Mouse (Mus musculus) spleen, adult 2 months (tissue): ENCODE measurements at regions not wholly inside any gene's neighbourhood (a gene's known extent, or its start where the extent isn't known, plus 50 kb on each side); places are given as distances from the start of the nearest gene placed in this dataset.

Experiments
- DNase-seq, 2 experiments: peaks; one replicate each; pipeline versions ENCODE4 v3.0.0 to v3.0.0-alpha.2; 2012 to 2021; ENCODE audit warnings: low spot score in 2 of 2, low read depth in 1 of 2
- H3K27ac ChIP-seq: fragments of 200-500 bp; 2 replicates; pipeline ENCODE4 v1.5.1; 2012; ENCODE audit warnings: low read length, inconsistent platforms; ENCODE audit not compliant: insufficient read depth
- H3K27me3 ChIP-seq: fragments of 200-500 bp; 2 replicates; pipeline ENCODE4 v1.6.1; 2012; ENCODE audit warnings: mild to moderate bottlenecking, moderate library complexity, low read length, inconsistent platforms; ENCODE audit not compliant: control insufficient read depth, insufficient read depth
- H3K36me3 ChIP-seq: fragments of 200-500 bp; 2 replicates; pipeline ENCODE4 v1.6.1; 2012; ENCODE audit warnings: mild to moderate bottlenecking, low read length, inconsistent platforms; ENCODE audit not compliant: control insufficient read depth, insufficient read depth
- H3K4me1 ChIP-seq: fragments of 200-500 bp; 2 replicates; pipeline ENCODE4 v1.6.1; 2011; ENCODE audit warnings: inconsistent platforms; ENCODE audit not compliant: control insufficient read depth, insufficient read depth, insufficient read length
- H3K4me3 ChIP-seq: fragments of 200-500 bp; 2 replicates; pipeline ENCODE4 v1.5.1; 2011; ENCODE audit warnings: mild to moderate bottlenecking, inconsistent platforms; ENCODE audit not compliant: insufficient read depth, insufficient read length; ENCODE audit errors: extremely low read depth
- CTCF ChIP-seq: fragments of 200-500 bp; IDR thresholded peaks from 2 replicates; pipeline ENCODE4 v1.5.1; 2011; ENCODE audit warnings: mild to moderate bottlenecking, inconsistent platforms; ENCODE audit not compliant: insufficient read depth, insufficient read length, insufficient replicate concordance; ENCODE audit errors: extremely low read depth
- POLR2A ChIP-seq: fragments of 200-500 bp; IDR thresholded peaks from 2 replicates; pipeline ENCODE4 v1.6.1; 2011; ENCODE audit warnings: low read depth, low read length, inconsistent platforms
- WGBS: fragments of 180-500 bp; shearing (Covaris S2); methylation state at CpG from one replicate; pipeline ENCODE4 v1.1.7; 2018; 5-methylcytosine and 5-hydroxymethylcytosine counted together

DNA sequence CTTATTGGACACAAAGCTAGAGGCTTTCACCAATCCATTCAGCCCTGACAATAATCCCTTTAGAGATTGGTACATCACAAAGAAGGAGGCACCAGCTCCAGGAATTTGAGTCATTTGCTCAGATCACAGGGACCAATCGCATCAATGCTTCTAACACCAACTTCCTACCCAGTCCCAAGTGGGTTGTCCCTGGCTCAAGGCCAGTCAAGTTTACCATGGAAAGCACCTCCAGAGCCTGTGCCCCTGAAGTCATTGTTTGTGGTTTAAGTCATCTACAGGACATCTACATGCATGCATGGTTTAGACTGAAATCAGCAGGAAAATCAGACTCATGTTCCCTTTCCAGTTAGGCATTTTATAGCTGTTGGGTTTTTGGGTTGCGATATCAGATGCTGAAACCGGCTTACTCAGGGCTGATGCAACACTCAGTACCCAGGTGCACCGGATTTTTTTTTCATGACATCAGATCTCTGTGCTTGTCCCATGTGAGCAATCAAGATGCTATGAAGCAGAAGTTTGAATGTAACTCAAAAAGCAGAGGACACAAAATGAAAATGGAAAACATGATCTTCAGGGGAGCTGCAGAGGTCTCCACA, 50.3 kb upstream of the Sh3bp4 start:
- Histone ChIP-seq H3K27ac (no peak overlapping the region), H3K4me3 (no peak overlapping the region), H3K36me3 (no peaks in the 10 kb centered on the region), H3K27me3 (no peaks in the 10 kb centered on the region), H3K4me1 (peaks cover 2% of the 10 kb centered on the region; the same call in 1 of the 2 replicates)
- WGBS: 88% methylated on average over 4 of the region's 4 CpGs
- no peak for TF ChIP-seq POLR2A
- no peak for TF ChIP-seq CTCF
- DNase-seq: no peak
